Mouse (Mus musculus) heart, embryonic 16.5 days (tissue): ENCODE results near the gene Bik. TPM values are rescaled to one million over a fixed set of nuclear protein-coding genes. Genes with fewer than 3 reads are reported as not detected.

ENCODE experiments used
- ATAC-seq: fragments of 200-750 bp; cut with Nextera tagmentation; replicated peaks from 2 replicates; pipeline ENCODE4 v1.8.0; 2017; ENCODE audit warnings: moderate number of reproducible peaks; ENCODE audit not compliant: insufficient read depth, low FRiP score; ENCODE audit errors: extremely low read depth
- H3K27ac ChIP-seq: fragments of 300-500 bp; sonication (generic); 2 replicates; pipeline ENCODE4 v1.5.1; 2014; ENCODE audit warnings: mild to moderate bottlenecking, low read length, control low read depth, moderate library complexity
- H3K27me3 ChIP-seq: fragments of 300-500 bp; sonication (generic); 2 replicates; pipeline ENCODE4 v1.6.1; 2014; ENCODE audit warnings: low read length, mixed read lengths; ENCODE audit not compliant: control insufficient read depth, insufficient read depth
- H3K36me3 ChIP-seq: fragments of 300-500 bp; sonication (generic); 2 replicates; pipeline ENCODE4 v1.6.1; 2014; ENCODE audit not compliant: control insufficient read depth, insufficient read depth
- H3K4me1 ChIP-seq: fragments of 300-500 bp; sonication (generic); 2 replicates; pipeline ENCODE4 v1.6.1; 2014; ENCODE audit warnings: low read length, mixed read lengths; ENCODE audit not compliant: control insufficient read depth, insufficient read depth
- H3K4me2 ChIP-seq: fragments of 300-500 bp; sonication (generic); 2 replicates; pipeline ENCODE4 v1.6.1; 2014; ENCODE audit warnings: low read depth, mild to moderate bottlenecking, control low read depth, low read length
- H3K4me3 ChIP-seq: fragments of 300-500 bp; sonication (generic); 2 replicates; pipeline ENCODE4 v1.5.1; 2014; ENCODE audit warnings: mild to moderate bottlenecking, control low read depth, low read length
- H3K9ac ChIP-seq: fragments of 300-500 bp; sonication (generic); 2 replicates; pipeline ENCODE4 v1.6.1; 2014; ENCODE audit warnings: low read length, control low read depth
- H3K9me3 ChIP-seq: fragments of 300-500 bp; sonication (generic); replicated peaks from 2 replicates; pipeline ENCODE4 v1.6.1; 2016; ENCODE audit warnings: low read length; ENCODE audit not compliant: control insufficient read depth
- WGBS: fragments of 180-500 bp; shearing (Covaris S2); extraction: QIAGEN DNeasy Blood & Tissue Kit; methylation state at CpG from one replicate; pipeline ENCODE4 v1.1.7; 2014; 5-methylcytosine and 5-hydroxymethylcytosine counted together
- polyA plus RNA-seq: library from polyadenylated mRNA; unstranded; fragments of >200 nt; fragmentation: Nextera tagmentation; extraction: Ambion mirVana; gene quantifications from 2 replicates; pipeline ENCODE4 v1.2.1, GENCODE M21; 2015

Gene Bik
- polyA plus RNA-seq, 1 experiment from 2014 or later = 22.9 TPM

DNA sequence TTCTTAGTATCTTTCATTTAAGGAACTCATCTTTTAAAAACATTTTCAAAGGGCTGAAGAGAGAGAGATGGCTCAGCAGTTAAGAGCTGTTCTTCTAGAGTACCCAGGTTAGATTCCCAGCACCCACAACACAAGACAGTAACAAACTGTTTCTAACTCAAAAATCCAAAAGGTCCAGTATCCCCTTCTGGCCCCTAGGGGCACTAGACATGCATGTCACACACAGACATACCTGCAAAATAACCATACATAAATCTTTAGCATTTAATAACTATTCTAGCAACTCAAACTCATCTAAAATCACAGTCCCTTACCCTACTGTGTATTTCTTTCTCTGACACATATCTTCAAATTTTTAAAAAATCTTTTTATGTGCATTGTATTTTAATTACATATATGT lies 27.2 kb downstream of the Bik start:
- no peak overlapping the region for H3K27ac ChIP-seq
- no peaks in the 10 kb centered on the region for H3K27me3 ChIP-seq
- no peak overlapping the region for H3K4me2 ChIP-seq
- no peaks in the 10 kb centered on the region for H3K9me3 ChIP-seq
- no peak for ATAC-seq
- H3K4me1 ChIP-seq = peaks cover 11% of the 10 kb centered on the region
- H3K9ac ChIP-seq = no peak overlapping the region
- peaks cover 9% of the 10 kb centered on the region; the same call in 1 of the 2 replicates for H3K36me3 ChIP-seq
- H3K4me3 ChIP-seq = no peak overlapping the region

DNA sequence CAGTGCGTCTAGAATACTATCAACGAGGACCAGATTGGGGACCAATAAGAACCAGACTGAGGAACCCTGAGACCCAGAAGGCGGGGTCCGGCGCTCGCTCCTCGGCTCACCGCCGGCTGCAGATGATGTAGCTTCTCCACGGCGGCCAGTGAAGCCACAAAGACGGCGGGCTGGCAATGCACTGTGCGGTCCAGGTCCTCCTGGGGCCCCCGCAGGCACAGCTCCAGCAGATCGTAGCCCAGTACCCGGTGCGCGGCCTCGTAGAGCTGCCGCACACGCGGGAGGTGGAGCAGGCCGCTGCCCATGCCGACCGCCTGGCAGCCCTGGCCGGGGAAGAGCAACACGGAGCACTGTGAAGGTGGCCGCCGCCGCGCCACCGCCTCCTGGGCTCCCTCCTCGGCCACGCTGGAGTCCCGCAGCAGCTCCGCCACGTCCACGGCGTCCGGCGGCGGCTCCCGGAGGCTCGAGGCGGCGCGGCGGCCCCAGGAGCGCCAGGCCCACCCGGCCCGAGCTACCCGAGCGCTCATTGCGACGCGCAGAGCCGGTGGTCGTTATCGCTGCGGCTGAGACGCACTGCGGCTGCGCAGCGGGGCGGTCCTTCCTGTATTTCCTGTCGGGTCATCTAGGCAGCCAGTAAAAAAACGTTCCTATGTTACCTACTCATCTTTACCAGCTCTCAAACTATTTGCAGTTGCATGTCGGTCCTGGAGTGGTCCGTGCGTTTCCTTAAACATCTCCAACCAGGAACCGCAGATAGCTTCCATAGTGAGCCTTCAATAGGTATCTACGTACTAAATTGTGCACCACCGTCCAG lies 28.7 kb downstream of the Bik start:
- peak overlapping the region; percentile 95 for H3K9ac ChIP-seq
- peak overlapping the region; percentile 89 for H3K27ac ChIP-seq
- no peaks in the 10 kb centered on the region for H3K27me3 ChIP-seq
- H3K9me3 ChIP-seq = no peaks in the 10 kb centered on the region
- under 1% methylated on average over 57 of the region's 74 CpGs for WGBS
- peak overlapping the region; percentile 79 for H3K4me3 ChIP-seq
- peak overlapping the region; percentile 85 for H3K4me2 ChIP-seq
- no peaks in the 10 kb centered on the region for H3K36me3 ChIP-seq
- peak; percentile 88 for ATAC-seq
- peaks cover 11% of the 10 kb centered on the region for H3K4me1 ChIP-seq

DNA sequence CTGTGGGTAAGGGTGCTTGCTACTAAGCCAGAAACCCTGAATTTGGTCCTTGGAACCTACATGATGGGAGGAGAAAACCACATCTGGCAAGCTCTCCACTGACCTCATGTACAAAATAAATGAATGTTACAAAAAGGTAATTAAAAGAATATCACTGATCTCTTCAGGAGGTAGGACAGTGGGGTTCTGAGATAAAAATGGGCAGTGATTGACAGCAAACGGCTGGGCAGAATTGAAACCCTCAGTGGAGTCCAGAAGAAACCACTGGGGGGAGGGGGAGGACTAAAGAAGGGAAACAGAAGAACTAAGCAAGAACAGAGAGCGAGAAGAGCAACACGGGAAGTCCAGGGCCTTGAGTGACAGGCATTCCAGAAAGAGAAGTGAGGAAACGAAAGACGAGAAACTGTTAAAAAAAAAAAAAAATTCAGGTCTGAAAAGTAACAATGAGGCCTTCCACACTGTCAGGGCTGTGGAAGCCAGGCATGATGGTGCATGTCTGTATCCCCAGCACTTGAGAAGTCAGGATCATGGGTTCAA lies 34.3 kb downstream of the Bik start:
- H3K4me3 ChIP-seq = no peak overlapping the region
- no peak overlapping the region for H3K27ac ChIP-seq
- ATAC-seq = no peak
- no peaks in the 10 kb centered on the region for H3K27me3 ChIP-seq
- H3K36me3 ChIP-seq = no peaks in the 10 kb centered on the region
- 48% methylated on average over 5 of the region's 5 CpGs for WGBS
- no peak overlapping the region for H3K4me2 ChIP-seq
- no peaks in the 10 kb centered on the region for H3K9me3 ChIP-seq
- H3K4me1 ChIP-seq = peaks cover 9% of the 10 kb centered on the region
- no peak overlapping the region for H3K9ac ChIP-seq

DNA sequence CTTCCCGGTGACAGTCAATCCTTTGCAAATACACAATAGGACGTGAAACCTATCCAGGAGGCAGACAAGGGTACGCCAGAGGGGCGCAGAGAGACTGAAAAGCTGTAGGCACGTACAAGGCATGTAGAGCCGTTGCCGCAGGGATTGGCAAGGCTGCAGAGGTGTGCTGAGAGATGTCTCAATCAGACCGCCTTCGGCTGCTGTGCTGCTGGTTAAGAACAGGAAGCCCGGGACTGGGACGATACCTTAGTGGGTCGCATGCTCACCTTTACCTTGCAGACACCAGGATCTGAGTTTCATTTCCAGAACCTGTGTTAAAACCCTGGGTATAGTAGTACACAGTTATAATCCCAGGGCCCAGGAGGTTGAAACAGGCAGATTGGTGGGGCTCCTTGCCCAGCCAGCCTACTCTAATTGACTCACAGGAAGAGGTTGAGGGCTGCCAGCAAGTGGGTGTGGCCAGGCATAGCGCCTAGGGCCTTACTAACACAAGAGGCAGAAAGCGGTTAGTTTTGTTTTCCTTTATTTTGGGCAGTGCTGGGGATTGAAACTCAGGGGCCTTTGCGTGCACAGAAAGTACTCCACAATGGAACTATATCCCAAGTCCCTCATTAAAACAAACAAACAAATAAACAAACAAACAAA lies 36.1 kb downstream of the Bik start:
- H3K4me2 ChIP-seq = peak overlapping the region; percentile 95
- WGBS = 31% methylated on average over 15 of the region's 15 CpGs
- peak overlapping the region; percentile 33 for H3K27ac ChIP-seq
- peak; percentile 66 for ATAC-seq
- no peaks in the 10 kb centered on the region for H3K36me3 ChIP-seq
- H3K4me3 ChIP-seq = peak overlapping the region; percentile 57
- H3K9me3 ChIP-seq = no peaks in the 10 kb centered on the region
- H3K27me3 ChIP-seq = no peaks in the 10 kb centered on the region
- peak overlapping the region; percentile 69 for H3K9ac ChIP-seq
- peaks cover 8% of the 10 kb centered on the region; the same call in 1 of the 2 replicates for H3K4me1 ChIP-seq

DNA sequence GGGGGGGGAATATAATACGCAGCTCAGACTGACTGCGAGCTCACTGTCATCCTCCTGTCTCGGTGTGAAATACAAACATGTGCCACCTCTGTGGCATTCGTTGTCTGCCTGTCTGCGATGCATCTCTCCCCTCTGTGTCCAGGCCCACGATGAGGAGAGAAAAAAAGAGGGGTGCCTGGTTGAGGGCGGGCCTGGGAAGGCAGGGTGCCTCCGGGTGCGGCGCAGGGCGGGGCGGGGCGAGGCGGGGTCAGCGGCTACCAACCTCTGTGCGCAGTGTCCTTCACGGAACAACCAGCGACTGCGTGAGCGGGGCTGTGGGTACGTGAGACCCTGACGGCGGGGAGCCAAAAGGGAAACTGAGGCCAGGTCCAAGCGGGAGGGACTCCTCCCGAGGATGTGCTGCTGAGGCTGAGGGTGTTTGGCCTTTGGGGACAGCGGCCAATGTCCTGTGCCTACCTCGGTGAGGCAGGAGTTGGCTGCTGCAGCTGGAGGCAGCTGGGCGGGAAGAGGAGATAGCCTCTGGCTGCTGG lies 36.7 kb downstream of the Bik start, which contains the start of the genes Tspo and Mcat:
TSS of gene Tspo (plus strand) at position 266 of the 530 bp plus-strand sequence.
TSS of gene Mcat (minus strand) at position 461 of the 530 bp plus-strand sequence.
- H3K36me3 ChIP-seq = no peaks in the 10 kb centered on the region
- H3K9me3 ChIP-seq = no peaks in the 10 kb centered on the region
- H3K4me1 ChIP-seq = peaks cover 8% of the 10 kb centered on the region; the same call in 1 of the 2 replicates
- no peaks in the 10 kb centered on the region for H3K27me3 ChIP-seq
- peak within 1 kb of the TSS; percentile 95 for H3K4me2 ChIP-seq
- peak within 1 kb of the TSS; percentile 57 for H3K4me3 ChIP-seq
- 2% methylated on average over 27 of the region's 28 CpGs for WGBS
- peak within 1 kb of the TSS; percentile 69 for H3K9ac ChIP-seq
- H3K27ac ChIP-seq = peak within 1 kb of the TSS; percentile 33
- ATAC-seq = peak; percentile 58

DNA sequence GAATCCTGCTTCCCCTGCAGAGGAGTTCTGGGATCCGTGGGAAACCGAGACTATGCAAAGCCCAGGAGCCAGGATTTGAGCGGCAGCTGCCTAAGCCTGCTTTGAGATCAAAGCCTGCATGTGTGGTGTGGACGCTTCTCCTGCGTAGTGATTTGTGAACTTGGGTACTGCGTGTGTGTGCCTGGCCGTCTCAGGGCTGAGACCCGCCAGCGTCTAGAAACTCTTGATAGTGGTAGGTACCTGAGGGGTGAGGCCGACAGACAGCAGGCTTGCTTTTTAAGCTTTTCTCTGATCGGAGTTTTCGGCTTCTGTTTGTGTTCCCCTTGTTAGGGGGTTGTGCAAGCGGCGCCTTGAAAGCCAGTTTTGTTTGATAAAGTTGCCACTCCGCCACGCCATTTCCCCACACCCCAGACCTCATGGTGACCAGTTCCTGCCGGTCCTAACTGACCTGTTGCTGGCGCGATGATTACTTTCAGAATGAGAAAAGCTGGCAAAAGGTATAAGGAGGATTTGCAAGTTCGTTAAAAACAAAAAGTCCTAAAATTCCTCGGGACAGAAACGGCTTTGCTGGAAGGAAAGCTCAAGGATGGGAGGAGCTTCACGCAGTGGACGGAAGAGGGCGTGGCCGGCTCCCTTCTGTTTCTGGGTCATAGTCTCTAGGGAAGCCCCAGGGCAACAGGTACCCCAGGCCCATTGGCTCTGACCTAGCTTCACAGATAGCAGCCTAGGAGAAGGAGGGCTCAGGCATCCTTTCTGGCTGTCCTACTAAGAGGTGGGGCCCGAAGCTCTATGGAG lies 37.4 kb downstream of the Bik start:
- H3K4me1 ChIP-seq = peaks cover 8% of the 10 kb centered on the region; the same call in 1 of the 2 replicates
- no peaks in the 10 kb centered on the region for H3K9me3 ChIP-seq
- WGBS = 2% methylated on average over 27 of the region's 27 CpGs
- no peaks in the 10 kb centered on the region for H3K27me3 ChIP-seq
- peak overlapping the region; percentile 57 for H3K4me3 ChIP-seq
- H3K36me3 ChIP-seq = no peaks in the 10 kb centered on the region
- H3K4me2 ChIP-seq = peak overlapping the region; percentile 95
- peak overlapping the region; percentile 69 for H3K9ac ChIP-seq
- peak overlapping the region; percentile 33 for H3K27ac ChIP-seq
- ATAC-seq = peak; percentile 35; the same call in 1 of the 2 replicates

DNA sequence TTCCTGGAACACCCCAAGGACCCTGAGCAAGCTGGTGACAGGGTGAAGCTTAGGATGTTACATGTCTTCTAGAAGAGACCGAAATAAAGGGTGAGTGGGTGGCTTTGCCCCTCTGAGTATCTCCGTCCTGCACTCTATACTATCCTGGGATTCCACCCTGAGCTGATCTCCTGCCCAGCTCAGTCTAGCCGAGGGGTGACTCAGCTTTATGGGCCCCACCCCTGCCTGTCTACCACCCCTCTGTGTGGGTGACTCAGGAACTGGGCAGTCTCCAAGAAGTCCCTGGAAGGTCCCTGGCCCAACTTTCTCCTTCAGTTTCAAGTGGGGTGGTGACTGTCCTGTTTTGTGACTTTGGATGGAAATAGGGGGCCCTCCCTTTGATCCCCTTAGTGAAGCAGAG lies 38.8 kb downstream of the Bik start:
- H3K4me1 ChIP-seq = peaks cover 8% of the 10 kb centered on the region; the same call in 1 of the 2 replicates
- ATAC-seq = no peak
- H3K4me2 ChIP-seq = no peak overlapping the region
- H3K9ac ChIP-seq = no peak overlapping the region
- H3K27ac ChIP-seq = no peak overlapping the region
- H3K36me3 ChIP-seq = no peaks in the 10 kb centered on the region
- no peak overlapping the region for H3K4me3 ChIP-seq
- no peaks in the 10 kb centered on the region for H3K27me3 ChIP-seq
- WGBS = 70% methylated on average over 3 of the region's 3 CpGs
- no peaks in the 10 kb centered on the region for H3K9me3 ChIP-seq

DNA sequence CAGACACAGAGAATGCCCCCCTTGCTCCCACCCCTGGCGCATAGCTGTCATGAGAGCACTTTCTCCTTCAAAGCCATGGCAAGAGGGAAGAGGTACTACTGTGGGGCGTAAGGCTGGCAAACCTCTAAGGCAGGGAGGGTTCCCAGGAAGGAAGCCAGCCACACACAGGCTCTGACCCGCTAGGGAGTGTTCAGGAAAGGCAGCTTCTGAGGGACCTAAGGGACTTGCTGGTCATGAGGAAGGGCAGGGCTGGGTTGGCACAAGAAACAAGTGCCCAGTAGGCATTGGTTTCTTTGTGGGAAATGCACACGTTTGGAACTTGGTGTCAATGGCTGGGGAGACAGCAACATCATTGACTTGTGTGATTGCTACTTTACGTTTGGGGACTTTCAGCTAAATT lies 39.3 kb downstream of the Bik start:
- WGBS = 82% methylated on average over 5 of the region's 5 CpGs
- Histone ChIP-seq H3K36me3 (no peaks in the 10 kb centered on the region), H3K27me3 (no peaks in the 10 kb centered on the region), H3K4me1 (peaks cover 8% of the 10 kb centered on the region; the same call in 1 of the 2 replicates), H3K4me2 (no peak overlapping the region), H3K27ac (no peak overlapping the region), H3K4me3 (no peak overlapping the region), H3K9me3 (no peaks in the 10 kb centered on the region), H3K9ac (no peak overlapping the region)
- ATAC-seq = no peak
